Mouse (Mus musculus): ENCODE measurements around the gene Misp.

Gene Misp

DNA sequence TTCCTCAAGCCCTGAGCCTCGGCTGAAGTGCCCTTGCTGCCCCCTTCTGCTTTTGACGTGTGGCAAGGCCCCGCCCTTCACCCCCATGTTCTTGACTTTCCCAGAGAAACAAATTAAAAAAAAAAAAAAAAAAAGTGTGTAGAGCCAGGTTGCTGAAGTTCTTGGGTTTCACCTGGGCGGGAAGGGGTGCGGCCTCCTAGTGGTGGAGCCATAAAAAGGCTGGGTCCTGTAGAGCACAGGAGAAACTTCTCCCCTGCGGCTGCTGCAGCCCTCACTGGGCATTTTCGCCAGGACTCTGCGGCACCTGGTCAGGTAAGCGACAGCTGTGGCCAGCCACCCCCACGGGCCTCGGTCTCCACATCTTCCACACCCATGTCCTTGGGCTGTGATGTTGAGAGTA lies at the start of gene Misp:
Misp (plus strand) TSS at position 208 of the 400 bp plus-strand sequence.
- DNase-seq (ENCODE audit: low spot score in 2 of 2), result no peak

DNA sequence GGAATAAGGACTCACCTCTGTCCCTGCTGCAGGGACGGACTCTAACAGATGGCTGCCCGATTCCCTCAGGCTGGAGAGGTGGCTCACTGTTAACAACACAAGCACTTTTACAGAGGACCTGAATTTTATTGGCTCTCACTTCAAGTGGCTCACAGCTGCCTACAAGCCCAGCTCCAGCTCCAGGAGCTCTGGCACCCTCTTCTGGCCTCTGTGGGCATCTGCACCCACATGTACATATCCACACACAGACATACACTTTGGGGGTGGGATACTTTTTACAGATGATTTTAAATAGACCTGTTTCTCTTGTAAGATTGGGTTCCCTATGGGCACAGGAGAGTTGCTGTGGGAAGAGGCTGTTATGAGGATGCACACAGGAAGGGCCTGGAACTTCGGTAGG lies 48.5 kb upstream of the Misp start:
- no peak for DNase-seq (ENCODE audit: low spot score in 2 of 2)

DNA sequence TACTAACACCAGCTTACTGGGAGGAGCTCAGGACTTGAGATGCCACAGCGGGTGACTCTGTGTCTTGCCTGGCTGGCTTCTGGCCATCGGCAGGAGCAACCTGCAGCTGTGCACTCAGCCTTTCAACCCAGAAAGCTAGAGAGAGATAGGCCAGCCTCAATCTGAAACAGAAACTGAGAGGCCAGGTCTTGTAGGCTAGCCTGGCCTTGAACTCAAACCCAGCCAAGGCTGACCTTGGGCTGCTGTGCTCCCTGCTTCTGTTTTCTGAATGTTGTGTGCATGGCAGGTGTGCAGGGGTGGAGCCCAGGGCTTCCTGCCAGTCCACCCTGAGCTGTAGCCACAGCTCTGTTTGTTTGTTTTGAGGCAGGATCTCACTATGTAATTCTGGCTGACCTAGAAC lies 47.6 kb upstream of the Misp start:
- DNase-seq (ENCODE audit: low spot score in 2 of 2), result no peak

- DNase-seq (ENCODE audit: low spot score in 2 of 2), result no peak
These were observed 46.1 kb upstream of the Misp start for GRCm38 (mm10) chr10:79774486-79775279.

GRCm38 (mm10) chr10:79777103-79777531 lies 43.7 kb upstream of the Misp start, which contains the start of gene Fstl3:
Gene Fstl3, plus strand, starts transcription at chr10:79777272.
- no peak for DNase-seq (ENCODE audit: low spot score in 2 of 2)

GRCm38 (mm10) chr10:79778006-79778405 lies 42.8 kb upstream of the Misp start:
- DNase-seq (ENCODE audit: low spot score in 2 of 2), result peak in 1 of 2 experiments; percentile 6

DNA sequence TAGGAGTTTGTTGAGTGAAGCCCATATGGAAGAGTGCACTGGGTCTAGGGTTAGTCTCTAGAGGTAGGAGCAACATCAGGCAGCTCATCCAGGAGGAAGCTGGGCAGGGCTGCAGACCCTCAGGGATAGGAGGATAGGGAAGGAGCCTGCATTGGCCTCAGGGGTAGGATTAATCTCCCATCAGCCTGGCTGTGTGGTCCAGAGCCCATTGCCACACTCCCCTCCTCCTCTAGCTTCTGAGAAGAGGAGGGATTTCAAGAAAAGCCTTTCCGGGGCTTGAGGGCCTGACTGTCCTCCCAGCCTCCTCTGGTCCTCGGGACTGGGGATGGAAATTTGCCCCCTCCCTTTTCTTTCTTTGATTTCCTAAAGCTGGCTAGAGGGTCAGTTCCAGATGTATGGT lies 41.6 kb upstream of the Misp start:
- no peak for DNase-seq (ENCODE audit: low spot score in 2 of 2)

DNA sequence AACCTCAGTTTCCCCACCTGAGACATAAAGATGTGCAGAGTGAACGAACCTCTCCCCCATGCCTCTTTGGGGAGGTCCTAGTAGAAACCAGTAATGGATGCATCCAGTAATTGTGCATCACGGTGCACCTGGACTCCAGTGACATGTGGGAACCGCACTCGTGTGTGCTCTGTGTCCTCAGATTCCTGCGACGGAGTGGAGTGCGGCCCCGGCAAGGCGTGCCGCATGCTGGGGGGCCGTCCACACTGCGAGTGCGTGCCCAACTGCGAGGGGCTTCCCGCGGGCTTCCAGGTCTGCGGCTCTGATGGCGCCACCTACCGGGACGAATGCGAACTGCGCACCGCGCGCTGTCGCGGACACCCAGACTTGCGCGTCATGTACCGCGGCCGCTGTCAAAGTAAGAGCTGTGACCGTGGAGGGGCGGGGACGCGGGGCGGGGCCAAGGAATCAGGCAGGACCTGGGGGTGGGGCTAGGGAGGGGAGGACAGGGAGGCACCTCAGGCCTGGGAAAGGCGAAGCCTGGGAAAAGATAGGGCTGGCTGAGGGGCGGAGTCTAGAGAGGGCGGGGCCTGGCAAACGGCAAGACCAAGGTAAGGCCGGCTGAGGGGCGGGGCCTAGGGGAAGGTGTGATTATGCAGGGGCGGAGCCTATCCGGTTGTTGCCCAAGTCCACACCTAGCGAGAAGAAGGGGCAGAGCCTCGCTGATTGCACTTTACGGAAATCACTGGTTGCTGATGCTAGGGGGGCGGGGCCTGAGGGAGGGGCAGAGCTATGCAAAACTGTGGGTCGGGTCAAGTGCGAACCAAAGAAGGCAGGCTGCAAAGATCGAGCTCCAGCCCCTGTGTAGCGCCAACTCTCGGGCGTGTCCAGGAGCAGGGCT lies 40.8 kb upstream of the Misp start:
- DNase-seq (ENCODE audit: low spot score in 2 of 2), result peak; percentile 89 to 95

DNA sequence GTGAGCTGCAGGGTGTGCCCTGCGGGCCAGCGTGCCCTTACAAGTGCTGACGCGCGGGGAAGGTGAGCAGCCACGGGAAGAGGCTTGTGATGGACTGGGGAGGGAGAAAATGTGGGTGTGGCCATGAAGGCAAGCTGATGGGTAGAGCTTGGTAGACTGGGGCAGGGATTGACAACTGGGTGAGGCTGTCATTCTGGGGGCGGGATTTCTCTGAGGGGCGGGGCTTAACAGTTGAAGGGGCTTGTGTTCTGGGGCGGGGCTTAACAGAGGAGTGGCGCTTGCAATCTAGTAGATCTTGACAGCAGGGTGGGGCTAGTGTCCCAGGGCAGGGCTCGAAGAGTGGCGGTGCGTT lies 40.1 kb upstream of the Misp start:
- peak in 1 of 2 experiments; percentile 83 for DNase-seq (ENCODE audit: low spot score in 2 of 2)

DNA sequence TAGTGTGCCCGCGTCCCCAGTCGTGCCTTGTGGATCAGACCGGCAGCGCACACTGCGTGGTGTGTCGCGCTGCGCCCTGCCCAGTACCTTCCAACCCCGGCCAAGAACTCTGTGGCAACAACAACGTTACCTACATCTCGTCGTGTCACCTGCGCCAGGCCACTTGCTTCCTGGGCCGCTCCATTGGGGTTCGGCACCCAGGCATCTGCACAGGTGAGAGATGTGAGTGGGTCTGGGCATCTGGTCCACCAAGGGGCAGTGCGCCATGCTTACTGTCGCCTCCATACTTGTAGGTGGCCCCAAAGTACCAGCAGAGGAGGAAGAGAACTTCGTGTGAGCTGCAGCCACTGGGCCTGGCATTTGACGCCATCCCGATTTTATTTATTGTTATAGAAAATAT lies 39.6 kb upstream of the Misp start:
- peak in 1 of 2 experiments; percentile 17 for DNase-seq (ENCODE audit: low spot score in 2 of 2)

GRCm38 (mm10) chr10:79781956-79782355 lies 38.8 kb upstream of the Misp start:
- no peak for DNase-seq (ENCODE audit: low spot score in 2 of 2)

DNA sequence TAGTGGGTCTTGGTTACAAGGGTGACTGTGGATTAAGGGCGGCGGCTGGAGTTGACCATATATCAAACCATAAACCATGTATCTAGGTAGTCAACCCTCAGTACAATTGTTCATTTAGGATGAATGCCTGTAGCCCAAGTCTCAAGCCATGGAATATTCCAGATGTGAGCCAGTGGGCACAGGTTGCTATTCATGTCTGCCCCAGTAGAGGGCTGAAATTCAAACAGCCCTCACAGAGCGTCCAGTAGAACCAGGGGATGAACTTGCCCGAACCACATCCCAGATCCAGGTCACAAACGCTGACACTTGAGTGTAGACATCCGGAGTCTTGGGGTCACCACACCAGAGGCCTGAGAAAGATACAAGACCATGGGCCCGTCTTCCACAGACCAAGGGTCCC lies 37.7 kb upstream of the Misp start:
- DNase-seq (ENCODE audit: low spot score in 2 of 2), result no peak

DNA sequence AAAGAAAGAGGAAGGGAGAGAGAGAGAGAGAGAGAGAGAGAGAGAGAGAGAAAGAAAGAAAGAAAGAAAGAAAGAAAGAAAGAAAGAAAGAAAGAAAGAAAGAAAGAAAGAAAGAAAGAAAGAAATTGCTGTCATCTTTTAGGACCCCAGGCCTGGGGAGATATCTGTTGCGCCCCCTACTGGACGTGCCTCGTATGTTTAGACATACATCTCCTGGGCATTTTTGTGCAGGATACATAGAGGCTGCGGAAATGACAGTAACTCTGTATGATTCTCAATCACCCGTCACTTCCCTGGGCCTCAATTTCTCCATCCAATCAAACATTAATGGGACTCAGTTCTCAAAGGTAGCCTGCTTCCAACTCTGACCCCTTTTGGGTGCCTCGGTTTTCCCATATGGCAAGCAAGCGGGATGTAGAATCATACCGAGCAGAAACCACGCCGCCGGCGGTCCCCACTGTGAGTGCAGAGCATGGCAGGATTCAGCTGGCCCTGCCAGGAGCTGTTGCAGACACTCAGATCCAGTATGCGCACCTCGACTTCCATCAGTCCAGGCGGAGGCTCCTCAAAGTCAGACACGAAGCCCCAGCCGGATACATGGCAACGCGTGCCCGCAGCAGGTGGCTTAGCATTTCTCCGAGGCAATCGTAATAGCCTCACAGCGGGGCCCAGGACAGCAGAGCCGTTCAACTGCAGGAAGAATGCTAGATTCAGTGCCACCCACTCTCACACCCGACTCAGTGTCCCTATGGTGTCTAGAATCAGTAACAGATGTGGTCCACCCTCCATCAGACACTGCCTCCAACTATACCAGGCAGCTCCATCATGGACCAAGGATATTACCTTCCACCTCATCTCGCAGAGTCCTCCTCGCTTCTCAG lies 36.6 kb upstream of the Misp start:
- DNase-seq (ENCODE audit: low spot score in 2 of 2), result peak in 1 of 2 experiments; percentile 78

DNA sequence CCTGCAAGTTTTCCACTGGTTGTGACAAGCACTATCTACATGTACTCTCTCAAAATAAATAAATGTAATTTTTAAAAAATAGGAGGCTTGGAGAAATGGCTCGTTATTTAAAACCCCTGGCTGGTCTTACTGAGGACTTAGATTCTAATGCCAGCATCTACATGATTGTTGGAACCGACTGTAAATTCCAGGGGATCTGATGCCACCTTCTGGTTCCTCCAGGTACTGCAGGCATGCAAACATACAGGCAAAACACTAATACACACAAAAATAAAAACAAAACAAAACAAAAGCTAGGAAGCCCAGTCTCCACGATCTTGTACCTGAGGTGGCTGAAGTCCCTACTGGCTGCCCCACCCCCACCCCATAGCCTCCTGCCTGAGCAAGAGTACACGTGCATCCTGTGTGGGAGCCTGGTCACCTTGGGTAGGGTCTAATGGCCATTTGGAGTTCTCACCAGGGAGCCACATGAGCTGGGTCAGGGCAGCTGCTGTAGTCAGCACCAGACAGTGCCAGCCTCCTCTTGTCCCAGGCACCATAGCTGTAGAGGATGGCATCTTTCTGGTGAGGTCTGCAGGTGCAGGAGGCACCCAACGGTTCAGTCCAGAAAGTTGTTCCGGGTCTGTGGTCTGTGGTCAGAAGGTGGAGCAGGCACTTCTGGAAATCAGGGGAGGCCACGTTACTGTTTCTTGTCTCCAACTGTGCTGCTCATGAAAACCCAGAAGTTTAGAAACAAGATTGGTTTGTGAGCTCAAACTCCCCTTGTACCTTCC lies 32.2 kb upstream of the Misp start:
- DNase-seq (ENCODE audit: low spot score in 2 of 2), result peak; percentile 82 to 89

DNA sequence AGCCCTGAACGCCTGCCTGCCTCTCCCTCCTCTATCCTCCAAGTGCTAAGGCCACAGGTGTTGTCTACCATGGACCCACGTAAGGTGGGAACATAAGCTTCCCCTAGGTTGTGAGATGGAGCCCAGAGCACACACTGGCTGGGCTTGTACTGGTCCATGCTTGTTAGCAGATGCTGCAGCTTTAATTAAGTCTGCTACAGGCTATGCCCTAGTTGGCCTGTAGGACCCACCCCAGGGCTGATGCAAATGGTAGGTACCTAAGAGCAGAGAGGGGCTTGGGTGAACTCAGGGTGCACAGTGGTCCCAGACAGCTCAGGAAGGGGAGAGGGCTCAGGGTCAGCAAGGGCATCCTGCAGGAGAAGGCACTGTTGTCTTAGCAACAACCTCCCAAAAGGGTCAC lies 31.2 kb upstream of the Misp start:
- no peak for DNase-seq (ENCODE audit: low spot score in 2 of 2)

DNA sequence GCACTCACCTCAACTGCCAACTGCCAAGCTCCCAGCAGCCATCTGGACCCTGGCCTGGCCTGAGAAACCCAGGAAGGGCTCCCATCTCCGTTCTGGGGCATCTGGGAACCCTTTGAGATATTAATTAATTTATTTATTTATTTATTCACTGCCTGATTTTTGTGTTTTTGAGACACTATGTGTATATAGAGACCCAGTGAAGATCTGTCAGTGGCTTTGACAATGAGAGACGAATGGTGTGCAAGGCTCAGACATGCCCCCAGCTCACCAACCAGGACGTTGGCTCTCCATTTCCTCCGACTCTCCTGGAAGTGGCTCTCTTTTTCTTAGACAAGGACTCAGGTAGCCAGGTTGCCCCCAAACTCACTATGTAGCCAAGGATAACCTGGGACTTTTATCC lies 29.9 kb upstream of the Misp start, which contains the start of gene Prss57:
Prss57 (minus strand) TSS at position 101 of the 400 bp plus-strand sequence.
- DNase-seq (ENCODE audit: low spot score in 2 of 2), result no peak

DNA sequence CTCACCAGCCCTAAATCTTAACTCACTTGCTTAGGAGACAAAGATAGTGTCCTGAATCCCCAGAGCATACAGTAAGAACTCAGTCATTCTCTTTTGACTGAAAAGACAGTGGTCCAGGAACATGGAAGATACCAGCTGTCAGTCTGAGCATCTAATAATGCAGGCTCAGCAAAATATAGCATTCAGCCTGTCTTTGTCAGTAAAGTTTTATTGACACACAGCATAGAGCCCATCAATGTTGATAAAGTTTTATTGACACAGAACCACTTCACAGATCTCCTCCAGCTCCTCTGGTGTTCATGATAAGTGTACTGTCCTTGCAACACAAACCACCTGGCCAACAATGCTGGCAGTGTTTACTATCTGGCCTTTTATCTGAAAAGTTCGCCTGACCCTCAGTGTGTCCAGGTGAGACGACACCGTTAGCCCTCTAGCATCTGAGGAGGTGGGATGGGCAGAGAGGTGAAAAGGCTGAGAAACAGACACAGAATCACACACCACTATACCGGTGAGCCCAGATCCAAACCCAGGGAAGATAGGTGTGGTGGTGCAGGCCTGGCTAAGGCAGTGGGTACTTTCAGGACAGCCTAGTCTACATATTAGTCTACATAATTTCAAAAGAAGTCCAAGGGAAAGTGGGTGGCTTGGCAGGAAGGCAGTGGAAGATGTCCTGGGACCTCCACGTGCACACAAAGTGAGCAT lies 28.3 kb upstream of the Misp start:
- no peak for DNase-seq (ENCODE audit: low spot score in 2 of 2)

GRCm38 (mm10) chr10:79793051-79793737 lies 27.6 kb upstream of the Misp start, which contains the start of gene Palm:
Gene Palm, plus strand, starts transcription at chr10:79793572.
- peak; percentile 83 to 89 for DNase-seq (ENCODE audit: low spot score in 2 of 2)

DNA sequence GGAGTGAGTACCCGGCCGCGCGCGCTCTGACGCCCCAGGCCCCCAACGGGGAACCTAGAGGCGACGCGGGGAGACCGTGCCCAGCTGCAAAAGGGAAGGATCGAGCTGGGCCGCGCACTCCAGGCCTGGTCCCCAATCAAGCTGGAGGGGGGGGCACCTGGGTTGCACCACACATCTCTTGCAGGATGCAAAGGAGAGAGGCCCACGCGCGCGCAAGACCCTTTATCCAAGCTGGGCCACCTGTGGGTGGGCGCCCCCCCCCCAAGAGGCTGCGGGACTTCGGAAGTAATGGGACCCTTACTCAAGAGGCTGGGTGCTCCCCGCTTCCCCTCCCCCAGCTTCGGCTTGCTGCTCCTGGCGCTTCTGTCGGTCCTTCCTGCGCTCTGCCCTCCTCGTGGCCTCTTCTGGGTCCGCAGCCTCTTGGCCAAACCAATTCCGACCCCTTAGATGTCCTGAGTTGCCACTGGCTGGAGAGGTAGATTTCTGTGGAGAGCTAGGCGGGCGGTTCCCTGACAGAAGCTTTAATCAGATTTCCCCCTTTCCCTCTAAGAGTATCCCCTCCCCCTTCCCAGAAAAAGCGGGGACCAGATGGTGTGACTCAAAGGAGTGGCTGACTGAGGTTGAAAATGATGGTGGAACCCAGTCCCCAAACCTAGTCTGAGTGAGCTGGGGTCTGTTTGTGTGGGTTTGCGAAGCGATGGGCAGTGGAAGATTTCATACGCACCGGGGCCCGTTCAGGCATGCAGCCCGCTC lies 26.9 kb upstream of the Misp start:
- DNase-seq (ENCODE audit: low spot score in 2 of 2), result peak in 1 of 2 experiments; percentile 47
